Mouse (Mus musculus) macrophage (primary cell): Measurements from ENCODE around the gene Epas1. TPM values are rescaled to one million over a fixed set of nuclear protein-coding genes. Genes with fewer than 3 reads are reported as not detected.

Experiments
- H3K27ac ChIP-seq: fragments of 350-480 bp; formaldehyde crosslinking; 2 replicates; pipeline ENCODE4 v1.9.0; 2021
- H3K36me3 ChIP-seq: fragments of 350-480 bp; formaldehyde crosslinking; 2 replicates; pipeline ENCODE4 v1.9.0; 2021; ENCODE audit errors: inconsistent target
- H3K4me3 ChIP-seq: fragments of 350-480 bp; formaldehyde crosslinking; 2 replicates; pipeline ENCODE4 v1.9.0; 2021; ENCODE audit errors: inconsistent target
- H3K79me2 ChIP-seq: fragments of 350-480 bp; formaldehyde crosslinking; 2 replicates; pipeline ENCODE4 v1.9.0; 2021; ENCODE audit errors: inconsistent target
- WGBS: methylation state at CpG from one replicate; pipeline ENCODE4 v1.1.7; 2026; ENCODE audit warnings: inconsistent platforms; ENCODE audit not compliant: missing documents; 5-methylcytosine and 5-hydroxymethylcytosine counted together
- polyA plus RNA-seq: library from polyadenylated mRNA; stranded (reverse); fragments of 250-400 nt; gene quantifications from 3 replicates; pipeline ENCODE4 v1.2.4, GENCODE M21; 2018; ENCODE audit warnings: inconsistent platforms

The Epas1 gene
- polyA plus RNA-seq, 1 experiment from 2014 or later: 6.8 TPM

- Histone ChIP-seq H3K4me3 (no peak overlapping the region), H3K79me2 (no peaks in the 10 kb centered on the region), H3K36me3 (no peaks in the 10 kb centered on the region), H3K27ac (no peak overlapping the region)
- 98% methylated on average over 6 of the region's 6 CpGs for WGBS
Observed at GRCm38 (mm10) chr17:86738477-86738876, 15.0 kb upstream of the Epas1 start.

- H3K79me2 ChIP-seq: no peaks in the 10 kb centered on the region
- no peak overlapping the region for H3K4me3 ChIP-seq
- no peak overlapping the region for H3K27ac ChIP-seq
- 80% methylated on average over 7 of the region's 7 CpGs for WGBS
- no peaks in the 10 kb centered on the region for H3K36me3 ChIP-seq
Observed at GRCm38 (mm10) chr17:86743351-86743941, 10.1 kb upstream of the Epas1 start.

GRCm38 (mm10) chr17:86744943-86745342 lies 8.6 kb upstream of the Epas1 start:
- H3K36me3 ChIP-seq: no peaks in the 10 kb centered on the region

DNA sequence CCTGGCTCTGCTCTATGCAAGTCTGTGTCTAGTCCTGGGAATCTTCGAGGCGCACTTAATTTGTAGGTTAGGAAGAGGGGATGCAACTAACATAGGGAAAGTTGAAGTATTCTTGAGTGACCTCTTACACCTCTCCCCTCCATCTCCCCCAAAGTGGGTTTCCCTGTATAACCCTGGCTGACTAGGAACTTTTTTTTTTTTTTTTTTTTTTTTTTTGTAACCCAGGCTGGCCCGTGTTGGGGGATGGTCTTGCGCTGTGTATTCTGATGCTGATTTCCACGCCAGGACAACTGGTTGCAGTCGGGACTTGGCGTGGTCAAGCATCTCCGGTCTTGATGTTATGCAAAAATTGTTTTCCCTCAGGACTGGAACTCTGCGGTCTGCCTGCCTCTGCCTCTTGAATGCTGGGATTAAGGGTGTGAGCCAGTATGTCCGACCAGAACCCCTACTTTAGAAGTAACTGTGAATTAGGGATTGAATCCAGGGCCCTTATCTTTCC lies 2.1 kb upstream of the Epas1 start:
- Histone ChIP-seq H3K4me3 (no peak overlapping the region), H3K79me2 (no peaks in the 10 kb centered on the region), H3K27ac (no peak overlapping the region), H3K36me3 (no peaks in the 10 kb centered on the region)
- WGBS: 91% methylated on average over 9 of the region's 10 CpGs

More at GRCm38 (mm10) chr17:86744943-86745342, 8.6 kb upstream of the Epas1 start:
- H3K27ac ChIP-seq: no peak overlapping the region
- no peaks in the 10 kb centered on the region for H3K79me2 ChIP-seq
- WGBS: 83% methylated on average over 6 of the region's 6 CpGs
- H3K4me3 ChIP-seq: no peak overlapping the region

GRCm38 (mm10) chr17:86753931-86754805 lies 668 bp downstream of the Epas1 start:
- Histone ChIP-seq H3K4me3 (peak overlapping the region; percentile 43), H3K27ac (no peak overlapping the region), H3K79me2 (no peaks in the 10 kb centered on the region), H3K36me3 (no peaks in the 10 kb centered on the region)
- WGBS: 1% methylated on average over 53 of the region's 55 CpGs

GRCm38 (mm10) chr17:86754806-86755571 lies 1.5 kb downstream of the Epas1 start:
- Histone ChIP-seq H3K36me3 (no peaks in the 10 kb centered on the region), H3K27ac (no peak overlapping the region), H3K79me2 (no peaks in the 10 kb centered on the region), H3K4me3 (peak overlapping the region; percentile 43; the same call in 1 of the 2 replicates)
- 6% methylated on average over 52 of the region's 52 CpGs for WGBS

GRCm38 (mm10) chr17:86755581-86756195 lies 2.2 kb downstream of the Epas1 start:
- H3K27ac ChIP-seq: no peak overlapping the region
- H3K79me2 ChIP-seq: no peaks in the 10 kb centered on the region
- H3K4me3 ChIP-seq: no peak overlapping the region
- H3K36me3 ChIP-seq: no peaks in the 10 kb centered on the region
- WGBS: 60% methylated on average over 11 of the region's 11 CpGs

- Histone ChIP-seq H3K27ac (no peak overlapping the region), H3K4me3 (no peak overlapping the region), H3K36me3 (no peaks in the 10 kb centered on the region), H3K79me2 (no peaks in the 10 kb centered on the region)
- 64% methylated on average over 2 of the region's 2 CpGs for WGBS
Observed at GRCm38 (mm10) chr17:86757621-86758020, 4.1 kb downstream of the Epas1 start.

GRCm38 (mm10) chr17:86761859-86762258 lies 8.4 kb downstream of the Epas1 start:
- no peaks in the 10 kb centered on the region for H3K36me3 ChIP-seq
- WGBS: 100% methylated on average over 5 of the region's 5 CpGs
- no peak overlapping the region for H3K27ac ChIP-seq
- H3K79me2 ChIP-seq: no peaks in the 10 kb centered on the region
- H3K4me3 ChIP-seq: no peak overlapping the region

DNA sequence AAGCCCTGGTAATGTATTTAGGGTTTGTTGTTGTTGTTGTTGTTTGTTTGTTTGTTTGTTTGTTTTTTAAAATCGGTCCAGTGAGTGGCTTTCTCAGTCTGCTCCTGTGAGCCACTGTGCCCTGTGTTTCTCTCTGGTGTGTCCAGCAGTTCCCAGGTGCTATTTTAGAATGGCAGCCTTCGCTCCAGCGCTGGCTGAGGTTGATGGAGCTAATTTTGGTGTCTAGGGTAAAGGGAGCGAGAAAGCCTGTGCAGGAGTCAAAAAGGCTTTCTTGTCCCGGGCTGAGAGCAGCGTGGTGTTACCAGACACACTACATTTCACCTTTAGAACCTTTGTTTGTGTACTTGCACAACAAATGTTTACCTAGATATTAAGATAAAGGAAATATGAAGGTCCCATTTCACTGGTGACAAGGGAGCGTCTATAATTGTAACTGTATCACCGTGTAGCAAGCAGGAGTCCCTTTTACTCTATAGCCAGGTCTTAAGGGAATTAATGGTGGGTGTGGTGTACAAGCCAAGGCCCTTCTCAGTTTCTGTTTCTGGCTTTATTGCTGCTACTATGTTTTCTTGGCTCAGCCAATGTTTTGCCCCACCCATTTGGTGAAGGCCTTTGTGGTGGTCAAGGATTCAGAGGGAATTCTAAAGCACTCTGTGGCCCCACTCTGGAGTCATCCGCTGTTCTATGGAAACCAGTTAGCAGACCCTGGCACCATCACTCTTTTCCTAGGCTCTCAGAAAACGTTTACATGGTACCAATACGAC lies 9.2 kb downstream of the Epas1 start:
- H3K36me3 ChIP-seq: no peaks in the 10 kb centered on the region
- H3K27ac ChIP-seq: no peak overlapping the region
- H3K4me3 ChIP-seq: no peak overlapping the region
- 91% methylated on average over 11 of the region's 11 CpGs for WGBS
- H3K79me2 ChIP-seq: no peaks in the 10 kb centered on the region

GRCm38 (mm10) chr17:86765762-86766404 lies 12.4 kb downstream of the Epas1 start:
- Histone ChIP-seq H3K27ac (no peak overlapping the region), H3K79me2 (no peaks in the 10 kb centered on the region), H3K36me3 (no peaks in the 10 kb centered on the region), H3K4me3 (no peak overlapping the region)
- 91% methylated on average over 8 of the region's 8 CpGs for WGBS

GRCm38 (mm10) chr17:86766412-86766811 lies 12.9 kb downstream of the Epas1 start:
- no peaks in the 10 kb centered on the region for H3K79me2 ChIP-seq
- no peak overlapping the region for H3K4me3 ChIP-seq
- no peak overlapping the region for H3K27ac ChIP-seq
- WGBS: 95% methylated on average over 4 of the region's 4 CpGs
- H3K36me3 ChIP-seq: no peaks in the 10 kb centered on the region

DNA sequence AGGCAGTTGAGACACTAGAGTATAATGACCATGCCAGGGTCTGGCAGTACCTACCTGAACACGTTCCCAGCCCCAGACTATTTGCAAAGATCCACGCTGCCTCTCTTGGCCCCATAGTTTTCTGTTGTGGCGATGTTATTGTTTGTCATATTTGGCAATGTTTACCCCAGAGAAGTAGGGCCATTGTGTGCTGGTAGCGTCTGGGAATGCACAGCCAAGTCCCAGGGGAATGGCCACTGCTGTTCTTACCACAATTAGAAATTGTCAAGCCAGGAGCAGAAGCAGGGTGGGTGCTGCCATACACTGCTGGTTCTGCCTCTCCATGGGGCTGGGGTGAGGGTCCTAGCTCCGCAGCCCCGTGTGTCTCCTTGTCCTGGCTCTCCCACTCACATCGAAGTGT lies 15.1 kb downstream of the Epas1 start:
- Histone ChIP-seq H3K27ac (no peak overlapping the region), H3K79me2 (no peaks in the 10 kb centered on the region), H3K4me3 (no peak overlapping the region), H3K36me3 (no peaks in the 10 kb centered on the region)
- 95% methylated on average over 7 of the region's 7 CpGs for WGBS
